Mouse (Mus musculus) forebrain, embryonic 13.5 days (tissue): ENCODE measurements around the gene Arhgdia. TPM values are rescaled to one million over a fixed set of nuclear protein-coding genes. Genes with fewer than 3 reads are reported as not detected.
A peak's percentile ranks its signal among the peaks of the same experiment; 100 is the strongest.

Experiments used
- ATAC-seq: fragments of 200-750 bp; cut with Nextera tagmentation; 2 replicates; pipeline ENCODE4 v1.8.0; 2017
- H3K27ac ChIP-seq: fragments of 300-500 bp; sonication (generic); 2 replicates; pipeline ENCODE4 v1.5.1; 2015; ENCODE audit warnings: inconsistent platforms, mild to moderate bottlenecking, moderate library complexity
- H3K27me3 ChIP-seq: fragments of 300-500 bp; sonication (generic); 2 replicates; pipeline ENCODE4 v1.6.1; 2015; ENCODE audit warnings: mild to moderate bottlenecking, inconsistent platforms
- H3K36me3 ChIP-seq: fragments of 300-500 bp; sonication (generic); 2 replicates; pipeline ENCODE4 v1.6.1; 2015; ENCODE audit warnings: mild to moderate bottlenecking, inconsistent platforms; ENCODE audit not compliant: poor library complexity, severe bottlenecking
- H3K4me1 ChIP-seq: fragments of 300-500 bp; sonication (generic); 2 replicates; pipeline ENCODE4 v1.6.1; 2015; ENCODE audit warnings: inconsistent platforms
- H3K4me2 ChIP-seq: fragments of 300-500 bp; sonication (generic); 2 replicates; pipeline ENCODE4 v1.6.1; 2015; ENCODE audit warnings: inconsistent platforms, mild to moderate bottlenecking, moderate library complexity
- H3K4me3 ChIP-seq: fragments of 300-500 bp; sonication (generic); 2 replicates; pipeline ENCODE4 v1.5.1; 2015; ENCODE audit warnings: mild to moderate bottlenecking, inconsistent platforms
- H3K9ac ChIP-seq: fragments of 300-500 bp; sonication (generic); 2 replicates; pipeline ENCODE4 v1.6.1; 2015; ENCODE audit warnings: mild to moderate bottlenecking, inconsistent platforms
- H3K9me3 ChIP-seq: fragments of 300-500 bp; sonication (generic); replicated peaks from 2 replicates; pipeline ENCODE4 v1.6.1; 2016; ENCODE audit warnings: inconsistent platforms
- WGBS: fragments of 180-500 bp; shearing (Covaris S2); methylation state at CpG from one replicate; pipeline ENCODE4 v1.1.7; 2015; 5-methylcytosine and 5-hydroxymethylcytosine counted together
- polyA plus RNA-seq: library from polyadenylated mRNA; unstranded; fragments of >200 nt; fragmentation: Nextera tagmentation; extraction: Ambion mirVana; gene quantifications from 2 replicates; pipeline ENCODE4 v1.2.1, GENCODE M21; 2015

Arhgdia gene
- polyA plus RNA-seq, 1 experiment from 2014 or later, result 462 TPM

DNA sequence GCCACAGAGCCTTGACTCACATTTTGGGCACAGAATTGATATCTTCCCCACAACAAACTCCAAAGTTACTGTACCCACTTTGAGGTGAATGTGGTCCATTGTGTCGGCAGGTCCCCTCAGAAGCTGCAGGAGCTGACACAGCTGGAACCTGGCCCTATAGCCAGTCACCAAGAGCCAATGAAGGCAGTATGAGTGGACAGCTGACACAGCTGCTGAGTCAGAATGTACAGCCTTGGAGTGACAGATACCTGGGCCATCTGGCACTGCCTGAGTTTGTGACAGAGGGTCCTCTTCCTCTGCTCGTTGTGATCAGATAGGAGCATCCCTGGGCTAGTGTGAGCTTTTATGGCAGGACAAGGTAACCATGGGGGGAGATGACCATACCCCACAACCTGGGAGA is 26.2 kb downstream of the Arhgdia start:
- Histone ChIP-seq H3K9me3 (peaks cover 11% of the 10 kb centered on the region), H3K9ac (no peak overlapping the region), H3K36me3 (peaks cover 17% of the 10 kb centered on the region), H3K4me1 (peaks cover 5% of the 10 kb centered on the region), H3K4me2 (no peak overlapping the region), H3K4me3 (no peak overlapping the region), H3K27me3 (no peaks in the 10 kb centered on the region), H3K27ac (no peak overlapping the region)
- ATAC-seq, result no peak
- 79% methylated on average over 2 of the region's 2 CpGs for WGBS

DNA sequence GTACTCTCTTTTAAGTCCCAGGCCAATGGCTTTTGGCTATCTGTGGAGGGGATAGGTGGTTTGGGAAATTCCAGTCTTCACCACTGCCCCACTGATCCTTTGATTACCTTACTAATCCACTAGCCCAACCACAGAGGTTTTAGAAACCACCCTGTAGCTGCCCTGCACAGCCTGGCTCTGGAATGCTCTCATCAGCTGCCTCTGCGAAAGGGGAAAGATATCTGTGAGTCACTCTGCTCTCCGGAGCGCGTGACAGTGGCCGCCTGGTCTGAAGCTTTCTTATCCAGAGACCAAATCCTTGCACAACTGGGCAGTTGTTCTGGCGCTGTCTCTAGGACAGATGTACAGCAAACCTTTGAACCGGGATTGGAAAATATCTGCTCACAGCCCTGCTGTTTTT is 26.6 kb downstream of the Arhgdia start:
- no peak overlapping the region for H3K9ac ChIP-seq
- H3K4me1 ChIP-seq, result peaks cover 9% of the 10 kb centered on the region
- H3K4me3 ChIP-seq, result no peak overlapping the region
- H3K27me3 ChIP-seq, result no peaks in the 10 kb centered on the region
- H3K27ac ChIP-seq, result no peak overlapping the region
- 79% methylated on average over 7 of the region's 7 CpGs for WGBS
- no peak for ATAC-seq
- H3K9me3 ChIP-seq, result peaks cover 11% of the 10 kb centered on the region
- H3K4me2 ChIP-seq, result no peak overlapping the region
- H3K36me3 ChIP-seq, result peaks cover 13% of the 10 kb centered on the region

DNA sequence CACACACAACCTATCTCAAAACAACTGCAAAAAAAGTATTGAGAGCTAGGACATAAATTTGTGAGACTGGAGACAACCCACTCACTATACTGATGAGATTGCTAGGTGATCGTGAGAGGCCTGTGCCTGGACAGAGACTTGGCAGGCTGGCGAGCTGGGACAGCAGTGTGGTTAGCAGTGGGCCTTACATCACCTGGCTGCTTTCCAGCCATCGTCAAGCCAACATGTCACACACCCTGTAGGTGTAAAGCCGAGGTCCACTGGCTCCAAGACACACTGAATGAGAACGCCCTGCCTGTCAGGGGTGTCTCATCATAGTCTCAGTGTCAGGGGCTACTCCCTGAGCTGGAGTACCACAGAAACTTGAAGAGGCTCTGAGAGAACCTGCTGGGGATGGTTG is 28.7 kb downstream of the Arhgdia start:
- ATAC-seq, result no peak
- peaks cover 8% of the 10 kb centered on the region for H3K9me3 ChIP-seq

DNA sequence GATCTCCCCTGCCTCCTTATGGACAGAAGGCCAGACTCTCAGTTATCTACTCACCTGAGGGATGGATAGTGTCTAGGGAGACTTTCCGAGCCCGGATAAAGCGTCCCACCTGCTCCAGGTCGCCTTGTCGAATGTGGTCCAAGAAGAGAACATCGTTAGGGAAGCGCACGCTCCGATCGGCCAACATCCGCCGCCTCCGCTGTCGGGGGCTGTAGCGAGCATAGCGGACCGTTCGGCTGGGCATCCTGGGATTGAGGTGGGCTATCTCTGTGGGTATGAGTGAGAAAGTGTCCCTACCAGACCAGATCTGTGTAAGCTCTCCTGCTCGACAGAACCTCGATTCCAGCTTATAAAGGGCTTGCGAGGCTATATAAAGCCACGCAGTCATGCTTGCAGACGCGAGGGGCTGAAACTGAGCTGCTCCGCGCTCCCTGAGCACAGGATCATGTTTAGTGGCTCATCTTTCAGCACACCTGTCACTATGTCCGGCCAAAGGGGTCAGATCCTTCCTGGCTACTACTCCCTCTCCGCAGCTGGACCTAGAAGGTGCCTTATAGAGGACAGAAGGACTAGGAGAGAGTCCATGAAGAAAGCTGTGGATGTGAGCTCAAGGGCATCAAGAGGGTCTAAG is 30.5 kb downstream of the Arhgdia start, which contains the start of gene Ppp1r27:
Gene Ppp1r27, minus strand, starts transcription at position 323 of the 631 bp plus-strand sequence.
- Histone ChIP-seq H3K4me3 (peak within 1 kb of the TSS; percentile 99), H3K27me3 (no peaks in the 10 kb centered on the region), H3K4me2 (peak within 1 kb of the TSS; percentile 94), H3K4me1 (peaks cover 28% of the 10 kb centered on the region), H3K9ac (peak within 1 kb of the TSS; percentile 98), H3K9me3 (no peaks in the 10 kb centered on the region), H3K27ac (peak within 1 kb of the TSS; percentile 63), H3K36me3 (peaks cover 6% of the 10 kb centered on the region; the same call in 1 of the 2 replicates)
- WGBS, result 95% methylated on average over 28 of the region's 28 CpGs
- ATAC-seq, result no peak

More for the DNA sequence above, 28.7 kb downstream of the Arhgdia start:
- no peaks in the 10 kb centered on the region for H3K27me3 ChIP-seq
- WGBS, result 66% methylated on average over 5 of the region's 5 CpGs
- peaks cover 22% of the 10 kb centered on the region for H3K4me1 ChIP-seq
- no peak overlapping the region for H3K27ac ChIP-seq
- no peak overlapping the region for H3K4me3 ChIP-seq
- H3K4me2 ChIP-seq, result no peak overlapping the region
- H3K9ac ChIP-seq, result peak overlapping the region; percentile 34; the same call in 1 of the 2 replicates
- no peaks in the 10 kb centered on the region for H3K36me3 ChIP-seq

DNA sequence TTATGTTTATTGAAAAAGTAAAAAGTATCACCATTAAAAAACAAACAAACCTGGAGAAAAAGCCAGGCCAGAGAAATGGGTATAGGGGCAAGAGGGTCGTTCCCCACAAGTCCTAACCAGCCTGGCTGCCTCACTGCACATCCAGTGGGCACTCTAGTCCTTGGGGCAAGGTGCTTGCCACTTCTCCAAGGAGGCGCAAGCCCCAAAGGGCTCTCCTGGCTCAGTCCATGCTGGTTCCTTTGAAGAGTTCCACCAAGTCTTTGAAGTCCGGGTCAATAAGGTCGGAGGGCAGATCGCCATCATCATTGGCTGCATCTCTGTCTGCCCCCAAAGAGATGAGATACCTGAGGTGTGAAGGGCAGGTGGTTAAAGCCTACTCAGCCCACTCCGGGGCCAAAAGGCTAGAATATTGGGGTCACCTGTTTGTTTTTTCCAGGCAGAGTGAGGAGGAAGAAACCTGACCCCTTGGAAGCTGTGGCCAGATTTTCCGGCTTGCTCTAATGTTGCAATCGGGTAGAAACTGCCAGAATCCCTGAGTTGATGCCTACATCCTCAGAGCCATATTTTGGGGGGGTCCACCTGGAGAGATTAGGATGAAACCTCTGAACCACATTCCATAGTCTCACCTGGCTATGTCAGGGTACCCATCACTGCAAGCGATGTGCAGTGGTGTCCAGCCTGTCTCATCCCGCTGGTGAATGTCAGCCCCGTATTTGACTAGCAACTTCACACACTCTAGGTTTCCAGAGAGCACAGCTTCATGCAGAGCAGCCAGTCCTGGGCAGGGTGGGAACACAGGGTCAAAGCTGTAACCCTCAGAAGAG is 31.2 kb downstream of the Arhgdia start:
- Histone ChIP-seq H3K9me3 (no peaks in the 10 kb centered on the region), H3K27me3 (no peaks in the 10 kb centered on the region), H3K4me1 (peaks cover 28% of the 10 kb centered on the region), H3K9ac (peak overlapping the region; percentile 98), H3K4me3 (peak overlapping the region; percentile 99), H3K27ac (peak overlapping the region; percentile 63), H3K36me3 (peaks cover 11% of the 10 kb centered on the region; the same call in 1 of the 2 replicates), H3K4me2 (peak overlapping the region; percentile 94)
- peak; percentile 48; the same call in 1 of the 2 replicates for ATAC-seq
- 72% methylated on average over 11 of the region's 11 CpGs for WGBS

DNA sequence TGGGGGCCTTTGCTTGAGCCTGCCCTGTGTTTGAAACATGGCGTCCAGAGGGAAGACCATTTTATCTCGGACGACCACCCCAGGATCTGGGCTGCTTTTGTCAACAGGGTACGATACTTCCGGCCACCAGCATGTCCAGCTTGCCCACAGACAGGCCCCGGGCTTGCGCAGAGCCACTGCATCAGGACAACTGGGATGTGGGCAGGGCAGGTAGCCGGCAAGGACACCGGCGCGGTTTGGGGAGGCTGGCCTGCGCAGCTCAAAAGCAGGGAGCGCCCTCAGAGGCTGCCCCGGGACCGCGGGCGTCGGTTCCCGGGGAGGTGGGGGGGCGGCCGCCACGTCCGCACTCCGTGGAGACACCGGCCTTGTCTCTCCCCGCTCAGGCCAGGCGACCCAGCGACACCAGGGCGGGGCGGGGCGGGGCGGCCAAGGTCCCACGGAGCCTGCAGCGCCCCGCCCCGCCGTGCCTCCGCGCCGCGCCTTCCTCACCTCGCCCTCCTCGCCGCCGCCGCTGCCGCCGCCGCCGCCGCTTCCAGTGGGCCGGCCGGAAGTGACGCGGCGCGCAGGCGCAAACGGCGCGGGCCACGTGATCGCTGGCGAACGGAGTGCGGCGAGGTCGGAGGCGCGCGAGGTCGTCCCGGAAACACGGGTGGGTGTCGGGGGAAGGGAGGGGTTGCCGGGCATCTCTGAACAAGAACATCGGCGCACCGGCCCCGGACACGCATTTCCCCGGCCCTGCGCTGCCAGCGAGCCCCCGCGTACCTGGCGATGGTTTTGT is 32.1 kb downstream of the Arhgdia start, which contains the start of gene Mcrip1:
Gene Mcrip1, minus strand, starts transcription at position 560 of the 778 bp plus-strand sequence.
- Histone ChIP-seq H3K27me3 (no peaks in the 10 kb centered on the region), H3K4me3 (peak within 1 kb of the TSS; percentile 99), H3K4me2 (peak within 1 kb of the TSS; percentile 94), H3K9me3 (no peaks in the 10 kb centered on the region), H3K36me3 (peaks cover 19% of the 10 kb centered on the region), H3K9ac (peak within 1 kb of the TSS; percentile 98), H3K4me1 (peaks cover 28% of the 10 kb centered on the region), H3K27ac (peak within 1 kb of the TSS; percentile 81)
- 1% methylated on average over 52 of the region's 87 CpGs for WGBS
- ATAC-seq, result peak; percentile 94

DNA sequence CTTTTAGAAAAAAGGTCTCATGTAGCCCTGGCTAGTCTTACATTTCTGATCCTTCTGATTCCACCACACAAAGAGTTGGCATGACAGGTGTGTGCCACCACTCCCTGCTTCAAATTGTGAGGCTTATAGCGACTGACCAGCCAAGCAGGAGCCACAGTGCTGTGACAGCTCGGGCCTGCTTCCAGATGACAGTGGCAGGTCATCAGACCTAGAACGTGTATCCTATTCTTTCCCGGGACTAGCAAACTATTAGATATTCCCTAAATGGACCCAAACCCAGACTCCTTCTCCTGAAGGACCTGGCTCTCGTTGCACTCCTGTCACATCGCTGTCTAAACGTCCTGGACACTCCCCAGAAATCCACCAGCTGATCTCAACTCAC is 32.6 kb downstream of the Arhgdia start:
- Histone ChIP-seq H3K9me3 (no peaks in the 10 kb centered on the region), H3K27ac (peak overlapping the region; percentile 81; the same call in 1 of the 2 replicates), H3K9ac (peak overlapping the region; percentile 98), H3K4me2 (peak overlapping the region; percentile 94), H3K4me1 (peaks cover 28% of the 10 kb centered on the region), H3K4me3 (peak overlapping the region; percentile 99), H3K36me3 (peaks cover 25% of the 10 kb centered on the region), H3K27me3 (no peaks in the 10 kb centered on the region)
- WGBS, result 24% methylated on average over 7 of the region's 7 CpGs
- ATAC-seq, result no peak

DNA sequence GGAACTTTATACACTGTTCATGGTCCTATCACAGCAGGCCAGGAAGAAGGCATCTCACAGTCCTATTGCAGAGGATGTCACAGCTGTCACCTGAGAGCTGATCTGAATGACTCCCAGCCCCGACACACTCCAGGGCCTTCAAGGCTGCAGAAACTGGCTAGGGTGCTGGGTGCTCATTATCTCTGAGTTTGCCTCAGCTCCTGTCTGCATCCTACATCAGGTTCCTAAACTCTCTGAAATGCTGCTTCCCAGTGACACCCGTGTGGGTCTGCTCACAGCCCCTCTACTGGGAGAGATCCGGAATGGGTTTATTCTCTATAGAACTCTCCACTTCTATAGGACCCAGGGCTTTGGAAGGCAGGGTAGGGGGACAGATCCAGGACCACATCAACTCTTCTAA is 33.2 kb downstream of the Arhgdia start:
- Histone ChIP-seq H3K27me3 (no peaks in the 10 kb centered on the region), H3K4me2 (peak overlapping the region; percentile 94), H3K4me1 (peaks cover 28% of the 10 kb centered on the region), H3K9me3 (no peaks in the 10 kb centered on the region), H3K9ac (peak overlapping the region; percentile 98), H3K36me3 (peaks cover 31% of the 10 kb centered on the region), H3K4me3 (peak overlapping the region; percentile 99), H3K27ac (no peak overlapping the region)
- 85% methylated on average over 3 of the region's 3 CpGs for WGBS
- ATAC-seq, result no peak

DNA sequence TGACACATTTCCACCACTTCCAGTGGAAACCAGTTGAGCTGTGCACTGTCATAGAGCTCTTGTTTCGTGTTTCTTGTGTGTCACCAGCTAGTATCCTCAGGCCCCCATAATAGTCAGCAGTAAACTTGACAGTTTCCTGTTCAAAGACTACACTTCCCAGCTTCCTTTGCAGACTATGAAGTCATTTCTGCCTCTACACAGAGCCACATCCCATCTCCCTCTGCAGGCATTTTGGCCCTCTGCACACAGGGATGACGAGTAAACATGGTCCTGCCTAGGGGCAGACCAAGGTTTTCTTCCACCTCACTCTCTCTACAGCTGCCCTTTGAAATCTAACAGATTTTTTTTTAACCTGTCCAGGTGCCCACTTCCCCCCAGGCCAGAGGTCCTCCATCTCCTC is 34.0 kb downstream of the Arhgdia start:
- Histone ChIP-seq H3K27me3 (no peaks in the 10 kb centered on the region), H3K9ac (no peak overlapping the region), H3K27ac (no peak overlapping the region), H3K4me2 (peak overlapping the region; percentile 10; the same call in 1 of the 2 replicates), H3K4me3 (no peak overlapping the region), H3K9me3 (no peaks in the 10 kb centered on the region), H3K36me3 (peaks cover 38% of the 10 kb centered on the region), H3K4me1 (peaks cover 28% of the 10 kb centered on the region)
- WGBS, result 65% methylated on average over 2 of the region's 2 CpGs
- ATAC-seq, result no peak

DNA sequence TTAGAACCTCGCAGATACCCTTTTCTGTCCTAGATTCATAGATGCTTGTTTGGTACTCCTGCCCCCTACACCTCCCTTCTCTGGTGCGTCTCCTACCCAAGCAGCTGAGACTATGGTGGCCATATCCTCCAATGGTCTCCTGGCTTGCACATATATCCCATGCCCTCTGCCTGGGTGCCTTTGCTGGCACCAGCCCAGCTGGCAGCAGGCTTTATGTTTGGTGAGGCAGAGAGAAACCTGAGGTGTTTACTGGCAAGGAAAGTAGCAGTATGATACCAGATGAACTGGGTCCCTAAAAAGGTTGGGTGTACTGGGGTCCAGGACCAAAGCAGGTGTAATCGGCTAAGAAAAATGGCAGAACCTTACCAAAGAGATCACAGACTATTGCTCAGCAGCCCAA is 35.5 kb downstream of the Arhgdia start:
- no peak for ATAC-seq
- H3K36me3 ChIP-seq, result peaks cover 50% of the 10 kb centered on the region
- H3K9me3 ChIP-seq, result no peaks in the 10 kb centered on the region
- 95% methylated on average over 3 of the region's 3 CpGs for WGBS
- no peak overlapping the region for H3K4me2 ChIP-seq
- peaks cover 28% of the 10 kb centered on the region for H3K4me1 ChIP-seq
- H3K27ac ChIP-seq, result no peak overlapping the region
- no peak overlapping the region for H3K4me3 ChIP-seq
- no peak overlapping the region for H3K9ac ChIP-seq
- H3K27me3 ChIP-seq, result no peaks in the 10 kb centered on the region

DNA sequence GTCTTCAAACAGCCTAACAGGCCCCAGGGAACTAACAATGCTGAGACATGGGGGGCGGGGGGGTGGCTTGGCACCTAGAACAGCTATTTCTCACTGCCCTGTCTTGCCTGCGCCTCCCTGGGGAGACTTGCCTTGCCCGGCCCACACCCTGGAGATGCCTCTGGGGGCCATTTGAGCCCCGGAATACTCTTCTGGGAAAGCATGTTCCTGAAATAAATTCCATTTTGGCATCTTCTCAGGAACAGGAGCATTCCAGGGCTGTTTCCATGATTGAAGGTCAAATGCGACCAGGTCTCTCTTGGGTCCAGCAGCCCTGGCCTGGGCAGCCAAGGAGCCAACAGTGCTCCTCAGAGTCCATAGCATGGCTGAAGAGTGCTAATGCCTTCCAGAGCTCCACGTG is 39.0 kb downstream of the Arhgdia start:
- H3K4me3 ChIP-seq, result no peak overlapping the region
- H3K9me3 ChIP-seq, result no peaks in the 10 kb centered on the region
- H3K4me1 ChIP-seq, result peaks cover 22% of the 10 kb centered on the region
- no peak overlapping the region for H3K9ac ChIP-seq
- no peak overlapping the region for H3K4me2 ChIP-seq
- H3K27ac ChIP-seq, result no peak overlapping the region
- ATAC-seq, result no peak
- H3K36me3 ChIP-seq, result peaks cover 50% of the 10 kb centered on the region
- 91% methylated on average over 6 of the region's 6 CpGs for WGBS
- H3K27me3 ChIP-seq, result no peaks in the 10 kb centered on the region
